Mouse (Mus musculus) cerebellum, postnatal 4 days (tissue): Measurements from ENCODE around the gene Sde2.
"Not testable (repeated sequence)": the region's sequence is repeated elsewhere in the genome, so short reads cannot be mapped to it uniquely, and the experiment has no call there.

ENCODE experiments used
- DNase-seq, 2 experiments: peaks; one replicate each; pipeline ENCODE4 v3.0.0; 2022; ENCODE audit warnings: low spot score in 2 of 2, mixed read lengths in 1 of 2

Sde2 gene

GRCm38 (mm10) chr1:180830588-180831346 is 20.2 kb upstream of the Sde2 start:
- DNase-seq, result no peak

DNA sequence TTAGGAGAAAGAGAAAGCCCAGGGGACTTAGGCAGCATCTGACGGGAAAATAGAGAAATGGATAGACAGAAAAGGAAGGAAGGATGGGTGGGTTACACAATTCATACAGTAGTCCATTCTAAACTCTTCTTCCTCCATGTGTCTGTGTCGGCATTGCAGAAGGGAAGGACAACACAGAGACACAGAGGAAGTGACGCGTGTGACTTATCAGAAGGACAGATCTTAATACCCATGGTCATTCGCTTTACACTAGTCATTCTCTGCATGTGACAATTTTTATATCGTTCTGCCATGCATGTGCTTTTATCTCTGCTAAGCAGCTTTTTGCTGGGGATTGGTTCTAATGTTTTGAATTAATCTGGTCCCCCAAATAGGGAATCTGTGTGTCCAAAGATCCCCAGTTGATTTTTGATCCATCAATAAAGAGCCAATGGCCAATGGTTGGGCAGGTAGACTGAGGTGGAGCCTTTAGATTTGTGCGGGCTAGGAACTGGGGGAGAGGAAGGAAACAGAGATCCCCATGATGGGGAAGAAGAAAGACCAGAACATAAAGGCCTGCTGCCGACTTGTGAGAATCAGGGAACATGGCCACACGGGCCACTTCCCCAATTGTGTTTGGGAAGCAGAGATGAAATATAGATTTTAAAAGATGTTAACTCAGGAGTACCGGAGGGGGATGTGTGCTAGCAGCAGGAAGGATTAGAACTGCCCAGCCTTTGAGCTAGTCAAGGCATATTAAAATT is 15.5 kb upstream of the Sde2 start:
- no peak for DNase-seq

DNA sequence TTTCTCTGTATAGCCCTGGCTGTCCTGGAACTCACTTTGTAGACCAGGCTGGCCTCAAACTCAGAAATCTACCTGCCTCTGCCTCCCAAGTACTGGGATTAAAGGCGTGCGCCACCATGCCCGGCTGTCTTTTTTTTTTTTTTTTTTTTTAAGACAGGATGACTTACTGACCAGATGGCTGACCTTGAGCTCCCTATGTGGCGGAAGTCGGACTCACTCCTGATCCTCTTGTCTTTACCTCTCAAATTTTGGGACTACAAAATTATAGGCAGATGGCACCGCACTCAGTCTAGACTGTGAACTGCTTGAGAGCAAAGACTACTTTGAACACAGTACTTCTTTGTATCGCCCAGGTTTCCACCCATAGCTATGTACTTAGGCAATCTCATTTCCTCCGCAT is 14.5 kb upstream of the Sde2 start:
- not testable (repeated sequence) for DNase-seq

DNA sequence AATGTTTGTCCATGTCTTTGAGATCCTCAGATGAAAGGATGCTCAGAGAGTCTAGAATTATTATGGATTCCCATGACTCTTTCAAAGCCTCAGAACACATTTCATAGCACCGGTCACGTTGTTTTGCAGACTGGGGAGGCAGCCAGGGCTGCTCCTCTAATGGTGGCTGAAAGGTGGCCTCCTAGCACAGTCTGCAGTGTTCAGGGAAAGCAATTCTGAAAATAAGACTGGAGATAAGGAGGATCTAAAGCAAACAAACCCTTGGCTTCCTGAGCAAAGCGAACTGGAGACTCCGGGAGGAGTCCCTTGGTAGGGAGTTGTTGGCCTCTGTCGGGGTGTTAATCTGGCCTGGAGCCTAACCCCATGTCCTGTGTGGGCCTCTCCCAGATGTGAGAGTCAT is 13.7 kb upstream of the Sde2 start:
- no peak for DNase-seq

DNA sequence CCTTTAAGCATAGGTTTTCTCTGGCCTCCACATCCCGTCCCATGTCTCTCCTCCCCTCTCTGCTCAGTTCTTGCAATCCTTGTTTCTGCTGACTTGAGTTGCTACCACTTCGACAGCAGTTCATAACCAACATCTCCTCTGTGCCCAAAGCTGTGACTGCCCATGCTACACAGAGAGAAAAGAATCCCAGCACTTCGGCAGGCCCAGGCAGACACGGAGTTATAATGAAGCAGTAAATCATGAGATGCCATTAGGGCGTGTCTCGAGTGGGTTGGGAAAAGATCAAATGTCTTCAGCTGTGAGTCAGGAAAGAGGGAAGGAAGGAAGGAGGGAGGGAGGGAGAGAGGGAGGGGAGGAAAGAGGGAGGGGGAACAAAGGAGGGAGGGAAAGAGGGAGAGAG is 12.9 kb upstream of the Sde2 start:
- DNase-seq, result no peak

DNA sequence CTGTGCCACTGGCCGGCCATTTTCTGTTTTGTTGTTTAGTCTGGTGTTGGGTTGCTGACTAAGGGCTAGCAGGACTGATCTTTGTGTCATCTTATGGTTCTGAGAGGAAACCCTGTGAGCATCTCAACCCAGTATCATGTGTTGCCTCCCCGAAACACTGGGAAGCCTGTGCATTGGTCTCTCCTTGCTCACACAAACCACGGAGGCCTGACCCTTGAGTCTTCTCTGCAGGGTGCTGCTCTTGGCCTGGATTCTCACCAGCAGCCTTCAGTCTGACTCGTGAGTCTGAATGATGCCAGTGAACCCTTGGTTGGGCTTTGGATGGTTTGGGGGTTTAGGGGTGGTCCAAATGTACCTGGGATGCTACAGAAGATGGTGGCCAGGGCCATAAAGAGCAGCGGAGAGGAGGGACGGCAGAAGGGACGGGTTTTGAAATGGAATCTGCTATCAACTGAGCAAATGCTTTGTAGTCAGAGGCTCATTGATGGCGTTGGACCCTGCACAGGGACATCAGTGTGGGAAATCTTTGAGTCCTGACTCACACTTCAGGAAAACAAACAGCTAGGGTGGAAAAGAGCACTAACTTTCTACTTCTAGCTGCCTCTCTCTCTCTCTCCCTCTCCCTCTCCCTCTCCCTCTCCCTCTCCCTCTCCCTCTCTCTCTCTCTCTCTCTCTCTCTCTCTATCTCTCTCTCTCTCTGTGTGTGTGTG is 11.6 kb upstream of the Sde2 start:
- DNase-seq, result no peak

DNA sequence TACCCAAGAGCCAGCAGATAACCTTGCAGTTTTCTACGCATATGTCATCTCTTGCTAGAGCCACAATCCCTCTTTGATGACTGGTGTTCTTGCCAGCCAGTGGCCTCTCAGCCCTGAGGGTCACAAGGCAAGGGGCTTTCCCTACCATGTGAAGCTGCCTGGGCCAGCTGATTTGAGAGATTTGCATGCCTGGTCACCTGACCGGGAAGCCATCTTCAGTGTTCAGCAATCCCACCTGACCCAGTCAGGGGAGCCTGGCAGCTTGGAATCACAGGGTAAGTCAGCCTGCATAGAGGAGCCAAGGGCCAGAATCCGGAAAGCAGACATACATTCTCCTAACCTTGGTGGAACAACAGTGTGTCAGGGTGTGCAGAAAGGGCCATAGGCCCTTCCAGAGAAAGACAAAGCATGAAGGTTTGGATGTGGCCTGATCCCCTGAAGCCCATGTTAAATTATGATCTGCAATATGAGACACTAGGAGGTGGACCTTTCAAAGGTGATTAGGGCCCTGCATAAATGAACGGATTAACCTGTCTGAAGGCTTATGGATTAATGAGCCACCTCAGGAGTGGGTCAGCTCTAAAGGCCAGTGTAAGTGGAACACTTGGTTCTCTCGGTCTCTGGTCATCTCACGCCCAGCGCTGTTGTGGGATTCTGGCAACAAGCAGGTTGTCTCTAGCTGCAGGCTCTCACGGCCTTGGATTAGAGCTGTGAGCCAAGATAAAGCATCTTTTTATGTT is 9.2 kb upstream of the Sde2 start:
- DNase-seq, result no peak

- DNase-seq, result peak in 1 of 2 experiments; percentile 61
Measured at GRCm38 (mm10) chr1:180848114-180848510, 2.8 kb upstream of the Sde2 start.

DNA sequence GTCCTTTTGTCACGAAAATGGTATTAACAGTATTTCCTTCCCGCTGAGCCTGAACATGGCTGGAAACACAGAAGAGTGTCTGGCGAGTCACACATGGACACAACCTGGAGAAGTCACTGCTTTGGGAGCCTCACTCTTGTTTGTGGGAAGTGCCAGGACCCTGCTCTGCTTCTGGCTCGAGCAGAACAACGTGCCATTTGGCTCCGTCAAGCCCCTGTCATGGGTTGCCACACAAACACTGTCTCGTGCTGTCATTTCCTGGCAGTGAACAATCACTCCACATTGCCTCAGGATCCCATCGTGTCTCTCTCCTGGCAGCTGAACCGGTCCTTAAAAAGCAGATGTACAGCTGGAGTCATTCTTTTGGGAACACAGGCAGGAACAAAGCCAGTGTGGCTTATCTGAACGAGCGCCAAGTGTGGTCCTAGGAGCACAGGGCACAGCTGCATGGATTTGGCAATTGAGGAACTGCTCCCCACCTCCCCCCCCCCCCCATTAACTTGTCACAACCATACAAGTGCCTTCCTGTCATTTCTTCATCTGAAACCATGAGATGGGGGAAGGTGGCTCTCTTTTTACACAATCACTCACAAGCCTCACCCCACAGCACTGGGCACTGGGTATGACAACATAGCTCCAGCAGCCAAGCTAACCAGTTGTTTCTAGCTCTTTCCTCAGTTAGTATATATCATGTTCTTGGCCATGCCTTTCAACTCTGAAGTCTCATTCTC is 2.3 kb upstream of the Sde2 start:
- DNase-seq, result peak; percentile 34 to 59

DNA sequence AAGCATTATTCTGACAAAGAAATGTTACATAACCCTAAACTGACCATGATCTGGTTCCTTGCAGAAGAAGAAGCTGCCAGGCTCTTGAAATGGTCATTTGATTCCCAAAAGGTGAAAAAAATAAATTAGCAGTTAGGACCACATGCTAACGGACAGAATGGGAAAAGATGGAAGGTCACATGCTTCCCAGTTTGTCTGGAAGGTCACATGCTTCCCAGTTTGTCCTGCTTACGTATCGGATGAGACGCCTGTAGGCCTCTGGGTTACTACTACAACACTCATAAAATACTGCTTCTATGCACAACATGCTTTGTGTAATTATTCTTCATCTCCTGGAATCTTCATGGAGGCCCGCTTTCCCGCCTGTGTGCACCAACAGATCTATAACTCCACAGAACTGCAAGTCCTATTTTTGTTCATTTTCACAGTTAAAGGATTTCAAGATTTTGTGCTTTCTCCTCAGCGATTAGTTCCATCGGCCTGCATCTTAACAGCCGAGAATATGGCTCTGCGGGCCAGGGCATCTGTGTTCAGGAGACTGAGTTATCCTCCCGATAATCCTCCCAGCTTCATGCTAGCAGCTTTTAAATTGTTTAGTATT is 1.1 kb upstream of the Sde2 start:
- no peak for DNase-seq

- DNase-seq, result no peak
Measured at GRCm38 (mm10) chr1:180858763-180859162, 7.8 kb downstream of the Sde2 start.

DNA sequence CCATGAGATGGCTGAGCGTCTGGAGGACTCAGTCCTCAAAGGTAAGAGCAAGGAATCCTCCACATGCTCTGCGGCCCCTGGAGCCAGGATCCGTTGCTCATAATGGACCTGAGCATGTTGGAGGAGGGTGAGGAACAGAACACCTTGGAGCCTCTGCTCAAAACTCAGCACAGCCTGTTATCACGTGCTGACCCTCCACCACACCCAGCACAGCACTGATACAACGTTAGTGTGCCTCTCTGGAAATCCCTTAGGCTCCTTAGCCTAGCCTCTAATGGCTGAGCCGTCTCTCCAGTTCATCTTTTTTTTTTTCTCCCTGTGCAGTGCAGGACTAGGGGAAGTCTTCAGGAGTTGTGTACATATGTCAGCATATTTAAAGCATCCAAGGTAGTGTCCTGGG is 9.1 kb downstream of the Sde2 start:
- DNase-seq, result no peak

- DNase-seq, result peak in 1 of 2 experiments; percentile 10
Measured at GRCm38 (mm10) chr1:180863606-180864005, 12.7 kb downstream of the Sde2 start.

GRCm38 (mm10) chr1:180866001-180866400 is 15.1 kb downstream of the Sde2 start:
- DNase-seq, result no peak

DNA sequence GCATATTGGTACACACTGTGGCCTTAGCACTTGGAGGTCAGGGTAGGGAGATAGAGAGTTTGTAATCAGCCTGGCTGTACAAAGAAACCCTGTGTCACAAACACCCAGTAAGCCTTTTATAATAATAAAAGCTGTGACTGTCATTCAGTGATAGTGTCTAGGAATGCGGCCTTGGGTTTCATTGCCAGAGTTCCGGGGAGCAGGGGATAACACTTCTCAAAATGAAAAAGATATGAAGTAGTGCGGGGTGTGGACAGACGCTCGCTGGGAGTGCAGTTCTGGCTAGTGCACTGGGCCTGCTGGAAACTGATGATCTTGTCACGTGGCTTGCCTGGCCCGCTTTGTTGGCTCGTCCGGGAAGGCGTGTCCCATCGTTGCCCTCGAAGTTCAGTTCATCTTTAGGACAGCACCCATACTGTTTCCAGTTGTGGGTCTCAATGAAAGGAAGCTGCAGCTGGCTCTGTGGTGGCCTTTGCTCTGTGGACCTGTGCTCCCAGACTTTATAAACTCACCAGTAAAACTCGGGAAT is 19.3 kb downstream of the Sde2 start:
- DNase-seq, result no peak

GRCm38 (mm10) chr1:180873861-180874484 is 23.0 kb downstream of the Sde2 start:
- DNase-seq, result peak in 1 of 2 experiments; percentile 26

DNA sequence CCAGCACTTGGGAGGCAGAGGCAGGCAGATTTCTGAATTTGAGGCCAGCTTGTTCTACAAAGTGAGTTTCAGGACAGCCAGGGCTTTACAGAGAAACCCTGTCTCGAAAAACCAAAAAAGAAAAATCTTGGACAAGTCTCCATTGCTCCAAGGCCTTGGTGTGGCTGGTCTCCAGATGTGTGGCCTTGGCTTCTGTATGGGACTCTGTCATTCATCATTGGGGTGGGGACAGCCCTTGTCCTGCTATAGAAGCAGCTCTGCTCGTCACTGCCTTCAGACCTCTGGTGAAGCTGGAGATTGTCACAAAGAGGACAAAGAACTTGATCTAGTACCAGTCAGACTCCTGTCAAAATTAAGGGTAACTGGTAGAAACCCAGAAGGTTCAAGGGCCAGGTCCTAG is 23.7 kb downstream of the Sde2 start:
- no peak for DNase-seq

DNA sequence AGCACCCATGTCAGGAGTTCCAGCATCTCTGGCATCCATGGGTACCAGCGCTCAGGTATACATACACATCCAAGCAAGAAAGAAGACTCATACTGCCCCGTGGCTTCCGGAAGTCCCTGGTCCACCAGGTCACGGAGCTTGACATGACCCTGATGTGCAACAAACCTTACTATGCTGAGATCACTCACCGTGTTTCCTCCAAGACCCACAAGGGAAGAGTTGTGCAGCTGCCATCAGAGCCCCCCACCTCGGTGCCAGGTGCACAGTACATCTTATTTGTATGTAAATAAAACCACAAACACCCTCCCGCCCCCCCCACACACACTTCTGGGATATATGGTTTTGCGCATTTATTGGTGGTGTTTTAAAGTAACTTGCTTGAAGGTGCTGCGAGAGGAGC is 24.2 kb downstream of the Sde2 start:
- no peak for DNase-seq

DNA sequence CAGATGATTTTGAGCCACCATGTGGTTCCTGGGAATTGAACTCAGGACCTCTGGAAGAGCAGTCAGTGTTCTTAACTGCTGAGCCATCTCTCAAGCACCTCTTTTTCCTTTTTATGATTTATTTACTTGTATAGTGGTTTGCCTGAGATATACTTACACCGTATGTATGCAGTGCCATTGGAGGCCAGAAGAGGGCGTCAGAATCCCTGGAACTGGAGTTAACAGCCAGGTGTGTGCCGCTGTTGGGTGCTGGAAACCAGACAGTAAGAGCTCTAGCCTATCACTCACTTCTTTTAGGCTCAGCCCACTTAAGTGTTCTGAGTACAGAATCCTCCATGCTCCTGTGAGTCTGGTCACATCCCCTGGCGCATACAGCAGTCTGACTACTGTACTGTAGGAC is 26.5 kb downstream of the Sde2 start:
- DNase-seq, result no peak

- no peak for DNase-seq
Measured at GRCm38 (mm10) chr1:180881768-180882167, 30.8 kb downstream of the Sde2 start.
